Mouse (Mus musculus): Measurements from ENCODE around the gene Mpp3. TPM values are rescaled to one million over a fixed set of nuclear protein-coding genes. Genes with fewer than 3 reads are reported as not detected.

The Mpp3 gene
- polyA plus RNA-seq, 1 experiment from 2014 or later, result 55.2 TPM

GRCm38 (mm10) chr11:101980603-101981157 is 47.6 kb downstream of the Mpp3 start:
- Histone ChIP-seq H3K9me3 (ENCODE audit: control insufficient read depth, low read length) (no peaks in the 10 kb centered on the region), H3K4me2 (ENCODE audit: low read length) (no peak overlapping the region), H3K36me3 (ENCODE audit: control insufficient read depth, insufficient read depth) (no peaks in the 10 kb centered on the region), H3K9ac (replicated peaks; ENCODE audit: low read depth, low read length) (no peak overlapping the region), H3K27ac (ENCODE audit: low read length) (no peak overlapping the region), H3K4me3 (replicated peaks; ENCODE audit: low read length) (no peak overlapping the region), H3K27me3 (replicated peaks; ENCODE audit: control insufficient read depth, insufficient read depth, low read length) (peaks cover 3% of the 10 kb centered on the region; the same call in 1 of the 2 replicates), H3K4me1 (replicated peaks; ENCODE audit: control insufficient read depth, insufficient read depth, low read length) (peaks cover 12% of the 10 kb centered on the region; the same call in 1 of the 2 replicates)
- ATAC-seq, result no peak
- 73% methylated on average over 9 of the region's 9 CpGs for WGBS

- Histone ChIP-seq H3K36me3 (ENCODE audit: control insufficient read depth, insufficient read depth) (no peaks in the 10 kb centered on the region), H3K27me3 (replicated peaks; ENCODE audit: control insufficient read depth, insufficient read depth, low read length) (no peaks in the 10 kb centered on the region), H3K27ac (ENCODE audit: low read length) (no peak overlapping the region), H3K4me2 (ENCODE audit: low read length) (no peak overlapping the region), H3K9me3 (ENCODE audit: control insufficient read depth, low read length) (no peaks in the 10 kb centered on the region), H3K4me1 (replicated peaks; ENCODE audit: control insufficient read depth, insufficient read depth, low read length) (peaks cover 7% of the 10 kb centered on the region; the same call in 1 of the 2 replicates), H3K9ac (replicated peaks; ENCODE audit: low read depth, low read length) (no peak overlapping the region), H3K4me3 (replicated peaks; ENCODE audit: low read length) (no peak overlapping the region)
- 85% methylated on average over 5 of the region's 5 CpGs for whole genome bisulfite sequencing
- ATAC-seq, result no peak
Observed at GRCm38 (mm10) chr11:101979140-101979539, 49.1 kb downstream of the Mpp3 start.

DNA sequence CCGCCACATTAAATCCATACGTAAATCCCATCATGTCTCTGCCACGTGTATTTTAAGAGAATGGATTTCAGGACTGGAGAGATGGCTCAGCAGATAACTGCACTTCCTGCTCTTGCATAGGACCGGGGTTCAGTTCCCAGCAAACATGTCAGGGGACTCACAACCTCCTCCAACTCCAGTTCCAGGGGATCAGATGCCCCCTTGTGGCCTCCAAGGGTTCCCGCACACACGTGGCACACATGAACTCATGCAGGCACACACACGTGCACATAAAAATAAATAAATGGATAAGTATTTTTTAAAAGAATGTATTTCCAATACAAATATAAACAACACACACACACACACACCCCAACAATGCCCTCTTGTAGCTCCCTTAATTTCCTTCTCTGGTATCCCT is 51.3 kb downstream of the Mpp3 start:
- Histone ChIP-seq H3K9me3 (ENCODE audit: control insufficient read depth, low read length) (no peaks in the 10 kb centered on the region), H3K27ac (ENCODE audit: low read length) (no peak overlapping the region), H3K9ac (replicated peaks; ENCODE audit: low read depth, low read length) (no peak overlapping the region), H3K36me3 (ENCODE audit: control insufficient read depth, insufficient read depth) (no peaks in the 10 kb centered on the region), H3K4me2 (ENCODE audit: low read length) (no peak overlapping the region), H3K27me3 (replicated peaks; ENCODE audit: control insufficient read depth, insufficient read depth, low read length) (no peaks in the 10 kb centered on the region), H3K4me3 (replicated peaks; ENCODE audit: low read length) (no peak overlapping the region), H3K4me1 (replicated peaks; ENCODE audit: control insufficient read depth, insufficient read depth, low read length) (no peaks in the 10 kb centered on the region)
- no peak for ATAC-seq
- 95% methylated on average over 7 of the region's 7 CpGs for WGBS

DNA sequence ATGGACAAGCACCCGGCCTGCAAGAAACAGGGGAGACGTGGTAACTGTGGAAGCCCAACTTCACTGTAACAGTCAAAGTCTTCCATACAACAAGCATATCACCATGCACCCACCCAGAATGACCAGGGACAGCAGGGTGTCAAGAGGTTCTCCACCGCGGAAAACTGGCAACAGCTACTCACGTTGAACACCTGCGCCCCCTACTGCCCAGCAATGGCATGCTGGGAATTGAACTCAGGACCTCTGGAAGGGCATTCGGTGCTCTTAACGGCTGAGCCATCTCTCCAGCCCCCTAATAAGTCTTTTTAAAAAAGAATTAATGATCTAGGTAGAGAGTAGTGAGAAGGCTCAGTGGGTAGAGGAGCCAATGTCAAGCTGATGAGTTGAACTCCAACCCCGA is 53.3 kb downstream of the Mpp3 start:
- Histone ChIP-seq H3K36me3 (ENCODE audit: control insufficient read depth, insufficient read depth) (no peaks in the 10 kb centered on the region), H3K27ac (ENCODE audit: low read length) (no peak overlapping the region), H3K9me3 (ENCODE audit: control insufficient read depth, low read length) (no peaks in the 10 kb centered on the region), H3K4me3 (replicated peaks; ENCODE audit: low read length) (no peak overlapping the region), H3K4me1 (replicated peaks; ENCODE audit: control insufficient read depth, insufficient read depth, low read length) (no peaks in the 10 kb centered on the region), H3K9ac (replicated peaks; ENCODE audit: low read depth, low read length) (no peak overlapping the region), H3K4me2 (ENCODE audit: low read length) (no peak overlapping the region), H3K27me3 (replicated peaks; ENCODE audit: control insufficient read depth, insufficient read depth, low read length) (no peaks in the 10 kb centered on the region)
- 58% methylated on average over 9 of the region's 9 CpGs for WGBS
- ATAC-seq, result no peak

GRCm38 (mm10) chr11:101974181-101974580 is 54.1 kb downstream of the Mpp3 start:
- H3K9me3 ChIP-seq (ENCODE audit: control insufficient read depth, low read length), result no peaks in the 10 kb centered on the region
- no peaks in the 10 kb centered on the region for H3K36me3 ChIP-seq (ENCODE audit: control insufficient read depth, insufficient read depth)
- ATAC-seq, result no peak
- no peak overlapping the region for H3K27ac ChIP-seq (ENCODE audit: low read length)
- H3K4me2 ChIP-seq (ENCODE audit: low read length), result no peak overlapping the region
- no peak overlapping the region for H3K9ac ChIP-seq (replicated peaks; ENCODE audit: low read depth, low read length)
- no peaks in the 10 kb centered on the region for H3K4me1 ChIP-seq (replicated peaks; ENCODE audit: control insufficient read depth, insufficient read depth, low read length)
- no peak overlapping the region for H3K4me3 ChIP-seq (replicated peaks; ENCODE audit: low read length)
- no peaks in the 10 kb centered on the region for H3K27me3 ChIP-seq (replicated peaks; ENCODE audit: control insufficient read depth, insufficient read depth, low read length)
- WGBS, result 71% methylated on average over 6 of the region's 6 CpGs

DNA sequence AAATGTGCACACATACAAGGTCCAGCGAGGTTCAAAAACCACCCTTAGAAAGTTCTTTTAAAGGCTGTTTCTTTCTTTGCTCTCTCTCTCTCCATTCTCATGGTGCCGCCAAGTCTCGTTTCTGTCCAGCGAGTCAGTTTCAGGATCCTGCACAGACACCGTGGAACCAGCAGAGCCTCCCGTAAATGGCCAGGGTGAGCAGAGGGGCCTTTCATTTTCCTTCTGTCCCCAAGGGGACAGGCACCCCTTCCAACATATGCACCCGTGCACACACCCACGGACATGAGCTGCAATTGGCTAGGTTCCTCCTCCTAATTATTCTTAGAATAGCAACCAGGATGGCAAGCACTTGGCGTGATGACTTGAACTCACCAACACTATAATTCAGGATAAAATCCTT is 54.8 kb downstream of the Mpp3 start:
- Histone ChIP-seq H3K4me2 (ENCODE audit: low read length) (no peak overlapping the region), H3K4me3 (replicated peaks; ENCODE audit: low read length) (no peak overlapping the region), H3K27ac (ENCODE audit: low read length) (no peak overlapping the region), H3K36me3 (ENCODE audit: control insufficient read depth, insufficient read depth) (no peaks in the 10 kb centered on the region), H3K9ac (replicated peaks; ENCODE audit: low read depth, low read length) (no peak overlapping the region), H3K9me3 (ENCODE audit: control insufficient read depth, low read length) (no peaks in the 10 kb centered on the region), H3K27me3 (replicated peaks; ENCODE audit: control insufficient read depth, insufficient read depth, low read length) (no peaks in the 10 kb centered on the region), H3K4me1 (replicated peaks; ENCODE audit: control insufficient read depth, insufficient read depth, low read length) (0 out of 2 replicates have a peak, but pooled peaks cover 3% of the 10 kb centered on the region)
- ATAC-seq, result no peak
- WGBS, result 78% methylated on average over 9 of the region's 9 CpGs

DNA sequence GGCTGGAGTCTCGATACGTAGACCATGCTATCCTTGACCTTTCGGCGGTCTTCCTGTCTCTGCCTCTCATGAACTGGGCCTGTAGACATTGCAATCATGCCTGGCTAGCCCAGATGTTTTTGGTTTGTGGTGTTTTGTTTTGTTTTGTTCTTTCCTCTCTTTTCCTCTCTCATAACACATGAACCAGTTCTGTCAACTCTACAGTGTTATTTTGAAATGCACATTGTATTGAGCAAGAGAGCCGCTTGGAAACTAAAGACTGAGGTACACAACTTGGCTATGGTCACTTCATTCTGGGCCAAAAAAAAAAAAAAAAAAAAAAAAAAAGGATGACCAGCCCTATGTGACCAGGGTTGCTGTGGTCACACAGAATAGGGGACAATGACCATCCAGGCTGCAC is 55.6 kb downstream of the Mpp3 start:
- no peaks in the 10 kb centered on the region for H3K27me3 ChIP-seq (replicated peaks; ENCODE audit: control insufficient read depth, insufficient read depth, low read length)
- H3K4me2 ChIP-seq (ENCODE audit: low read length), result no peak overlapping the region
- ATAC-seq, result no peak
- H3K27ac ChIP-seq (ENCODE audit: low read length), result no peak overlapping the region
- H3K9me3 ChIP-seq (ENCODE audit: control insufficient read depth, low read length), result no peaks in the 10 kb centered on the region
- no peak overlapping the region for H3K4me3 ChIP-seq (replicated peaks; ENCODE audit: low read length)
- H3K4me1 ChIP-seq (replicated peaks; ENCODE audit: control insufficient read depth, insufficient read depth, low read length), result 0 out of 2 replicates have a peak, but pooled peaks cover 4% of the 10 kb centered on the region
- 96% methylated on average over 5 of the region's 5 CpGs for WGBS
- H3K36me3 ChIP-seq (ENCODE audit: control insufficient read depth, insufficient read depth), result no peaks in the 10 kb centered on the region
- H3K9ac ChIP-seq (replicated peaks; ENCODE audit: low read depth, low read length), result no peak overlapping the region

DNA sequence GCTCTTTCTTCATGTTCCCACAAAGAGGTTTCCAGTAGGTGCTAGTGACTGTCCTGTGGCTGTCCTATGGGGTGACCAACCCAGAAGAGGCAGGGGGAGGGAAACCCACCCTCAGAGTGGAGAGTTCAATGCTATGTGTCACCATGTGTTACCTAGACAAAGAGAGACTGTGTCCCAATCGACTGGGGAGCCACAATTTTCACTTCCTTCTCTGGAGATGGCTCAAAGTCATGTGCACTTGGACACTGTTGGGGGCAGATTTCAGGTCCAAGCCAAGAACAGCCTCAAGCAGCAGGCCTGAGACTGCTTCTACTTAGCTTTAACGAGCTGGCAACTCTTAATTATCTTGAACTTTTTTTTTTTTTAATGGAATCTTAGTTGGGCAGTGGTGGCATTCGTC is 56.2 kb downstream of the Mpp3 start:
- Histone ChIP-seq H3K4me3 (replicated peaks; ENCODE audit: low read length) (no peak overlapping the region), H3K4me2 (ENCODE audit: low read length) (no peak overlapping the region), H3K9me3 (ENCODE audit: control insufficient read depth, low read length) (no peaks in the 10 kb centered on the region), H3K36me3 (ENCODE audit: control insufficient read depth, insufficient read depth) (no peaks in the 10 kb centered on the region), H3K27ac (ENCODE audit: low read length) (no peak overlapping the region), H3K4me1 (replicated peaks; ENCODE audit: control insufficient read depth, insufficient read depth, low read length) (0 out of 2 replicates have a peak, but pooled peaks cover 4% of the 10 kb centered on the region), H3K27me3 (replicated peaks; ENCODE audit: control insufficient read depth, insufficient read depth, low read length) (no peaks in the 10 kb centered on the region), H3K9ac (replicated peaks; ENCODE audit: low read depth, low read length) (no peak overlapping the region)
- ATAC-seq, result no peak
- WGBS, result 70% methylated on average over 3 of the region's 3 CpGs

DNA sequence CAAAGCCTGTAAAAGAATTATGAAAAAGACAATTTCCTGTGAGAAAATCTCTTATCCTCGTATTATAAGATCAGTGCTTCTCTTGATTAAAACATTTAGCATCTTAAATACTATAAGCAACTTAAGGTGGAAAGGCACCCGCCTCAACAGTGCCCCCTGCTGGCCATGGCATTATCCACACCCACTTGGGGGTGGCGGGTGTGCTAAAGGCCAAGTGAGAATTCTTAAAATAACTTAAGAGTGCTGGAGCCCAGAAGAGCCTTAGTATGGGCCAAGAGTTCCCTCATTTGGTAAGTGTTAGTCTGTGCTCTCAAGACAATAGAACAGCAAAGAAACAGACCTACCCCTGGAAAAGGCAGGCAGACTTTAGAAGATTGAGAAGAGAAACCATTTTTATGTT is 56.9 kb downstream of the Mpp3 start:
- H3K9me3 ChIP-seq (ENCODE audit: control insufficient read depth, low read length), result no peaks in the 10 kb centered on the region
- 46% methylated on average over 3 of the region's 3 CpGs for WGBS
- H3K4me1 ChIP-seq (replicated peaks; ENCODE audit: control insufficient read depth, insufficient read depth, low read length), result 0 out of 2 replicates have a peak, but pooled peaks cover 4% of the 10 kb centered on the region
- H3K27ac ChIP-seq (ENCODE audit: low read length), result no peak overlapping the region
- no peak overlapping the region for H3K4me3 ChIP-seq (replicated peaks; ENCODE audit: low read length)
- no peak overlapping the region for H3K9ac ChIP-seq (replicated peaks; ENCODE audit: low read depth, low read length)
- no peaks in the 10 kb centered on the region for H3K36me3 ChIP-seq (ENCODE audit: control insufficient read depth, insufficient read depth)
- peaks cover 3% of the 10 kb centered on the region for H3K27me3 ChIP-seq (replicated peaks; ENCODE audit: control insufficient read depth, insufficient read depth, low read length)
- no peak overlapping the region for H3K4me2 ChIP-seq (ENCODE audit: low read length)
- no peak for ATAC-seq

GRCm38 (mm10) chr11:101969835-101970234 is 58.4 kb downstream of the Mpp3 start:
- H3K27me3 ChIP-seq (replicated peaks; ENCODE audit: control insufficient read depth, insufficient read depth, low read length), result peaks cover 18% of the 10 kb centered on the region
- H3K9ac ChIP-seq (replicated peaks; ENCODE audit: low read depth, low read length), result no peak overlapping the region
- H3K9me3 ChIP-seq (ENCODE audit: control insufficient read depth, low read length), result no peaks in the 10 kb centered on the region
- 81% methylated on average over 13 of the region's 13 CpGs for WGBS
- H3K27ac ChIP-seq (ENCODE audit: low read length), result no peak overlapping the region
- ATAC-seq, result no peak
- 0 out of 2 replicates have a peak, but pooled peaks cover 4% of the 10 kb centered on the region for H3K4me1 ChIP-seq (replicated peaks; ENCODE audit: control insufficient read depth, insufficient read depth, low read length)
- H3K4me3 ChIP-seq (replicated peaks; ENCODE audit: low read length), result no peak overlapping the region
- no peak overlapping the region for H3K4me2 ChIP-seq (ENCODE audit: low read length)
- H3K36me3 ChIP-seq (ENCODE audit: control insufficient read depth, insufficient read depth), result no peaks in the 10 kb centered on the region

Measured in forebrain, embryonic 16.5 days (tissue).